In the genomic region with DNA sequence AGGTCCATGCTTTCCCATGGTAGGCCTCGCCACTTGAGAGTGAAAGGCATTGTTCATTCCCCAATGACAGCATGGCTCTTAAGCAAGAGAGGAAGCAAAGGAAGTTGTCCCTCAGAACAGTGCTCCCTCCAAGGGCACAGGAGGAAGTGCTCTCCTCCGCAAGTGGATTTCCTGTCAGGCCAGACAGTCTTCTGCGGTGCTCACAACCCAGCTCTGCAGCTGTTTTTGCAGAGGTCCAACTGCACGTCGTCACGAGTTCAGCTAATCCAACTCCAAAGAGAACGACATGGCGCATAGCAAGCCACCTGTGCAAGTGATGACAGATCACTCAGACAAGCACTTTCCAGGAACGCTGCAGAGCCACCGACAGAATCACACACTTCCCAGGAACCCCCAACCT, we compare ENCODE assay signal across 7 mouse cellular contexts.
DNase-seq lines count a peak whose midpoint lies in the region; ATAC-seq and TF ChIP-seq lines count a peak whose summit lies in the region.

No protein-coding gene starts in this region.

- no peak overlapping the region for H3K4me3 ChIP-seq in bone marrow macrophage, adult 2 months (ENCODE audit: insufficient read depth, low read length)
- no peak overlapping the region for H3K4me3 ChIP-seq in macrophage (ENCODE audit: inconsistent target)
- no peak overlapping the region for H3K4me3 ChIP-seq in midbrain, embryonic 14.5 days (replicated peaks; ENCODE audit: low read depth, low read length)

- no peak overlapping the region for H3K4me2 ChIP-seq in midbrain, embryonic 14.5 days (ENCODE audit: low read length)

- H3K9me3 ChIP-seq in midbrain, embryonic 14.5 days (ENCODE audit: control insufficient read depth, low read length): no peaks in the 10 kb centered on the region

- no peaks in the 10 kb centered on the region for H3K79me2 ChIP-seq in macrophage (ENCODE audit: inconsistent target)

- TF ChIP-seq POLR2A in bone marrow macrophage, adult 2 months (IDR thresholded peaks at IDR 0.05; ENCODE audit: borderline replicate concordance, low read depth, low read length): no peak

- peak; percentile 12 to 15 for DNase-seq in CD8-positive naive resting alpha-beta T cell, adult 2 months (ENCODE audit: low read depth in 2 of 2, low spot score in 2 of 2)
- peak; percentile 49 for DNase-seq in induced T-regulatory cell, adult 2 months (ENCODE audit: low read depth)
- DNase-seq in frontal cortex, postnatal 10 days (ENCODE audit: low spot score in 2 of 2): no peak
- DNase-seq in midbrain, embryonic 14.5 days: no peak
- DNase-seq in layer of hippocampus, adult 9-10 months (ENCODE audit: low spot score): no peak

- 10% methylated on average over 10 of the region's 10 CpGs for WGBS in macrophage (ENCODE audit: missing documents)
- WGBS in midbrain, embryonic 14.5 days: 81% methylated on average over 10 of the region's 10 CpGs

- no peak overlapping the region for H3K9ac ChIP-seq in midbrain, embryonic 14.5 days (replicated peaks; ENCODE audit: low read length)

- peak overlapping the region; percentile 18; the same call in 1 of the 2 replicates for H3K27ac ChIP-seq in bone marrow macrophage, adult 2 months (ENCODE audit: insufficient read depth, low read depth, low read length)
- H3K27ac ChIP-seq in macrophage: 0 out of 2 replicates have a peak overlapping the region, but pooled peaks have one; percentile 12
- H3K27ac ChIP-seq in midbrain, embryonic 14.5 days (replicated peaks; ENCODE audit: low read depth, low read length): no peak overlapping the region

- H3K36me3 ChIP-seq in macrophage (ENCODE audit: inconsistent target): no peaks in the 10 kb centered on the region
- H3K36me3 ChIP-seq in midbrain, embryonic 14.5 days (ENCODE audit: control insufficient read depth, insufficient read depth, low read length): no peaks in the 10 kb centered on the region

- peaks cover 10% of the 10 kb centered on the region for H3K4me1 ChIP-seq in bone marrow macrophage, adult 2 months (ENCODE audit: control insufficient read depth, insufficient read depth, low read length)
- H3K4me1 ChIP-seq in midbrain, embryonic 14.5 days (ENCODE audit: control insufficient read depth, insufficient read depth, low read length): peaks cover 11% of the 10 kb centered on the region

- no peak for TF ChIP-seq CTCF in bone marrow macrophage, adult 2 months (IDR thresholded peaks at IDR 0.05; ENCODE audit: low read depth, low read length)

- H3K27me3 ChIP-seq in midbrain, embryonic 14.5 days (ENCODE audit: control insufficient read depth, insufficient read depth, low read length): no peaks in the 10 kb centered on the region

- no peak for ATAC-seq in midbrain, embryonic 14.5 days (ENCODE audit: low FRiP score, low TSS enrichment)

Comparison
In these comparisons a context has a peak if more than half of its experiments do, and no peak if none do; other contexts are left out.
1. DNase-seq: peak in CD8-positive naive resting alpha-beta T cell, adult 2 months (2 of 2) and induced T-regulatory cell, adult 2 months (single experiment); none in frontal cortex, postnatal 10 days (0 of 2), midbrain, embryonic 14.5 days (single experiment) and layer of hippocampus, adult 9-10 months (single experiment).